Mouse (Mus musculus): ENCODE measurements around the gene Gtf2e1. TPM values are rescaled to one million over a fixed set of nuclear protein-coding genes. Genes with fewer than 3 reads are reported as not detected.

Gtf2e1 gene
- polyA plus RNA-seq, 1 experiment, result 12.1 TPM

GRCm38 (mm10) chr16:37579994-37580393 lies 40.4 kb upstream of the Gtf2e1 start, which contains the start of gene Hgd:
Gene Hgd, plus strand, starts transcription at chr16:37580153.
- TF ChIP-seq POLR2A (IDR thresholded peaks at IDR 0.05; ENCODE audit: borderline replicate concordance, insufficient read depth, low read length), result no peak
- WGBS, result 88% methylated on average over 4 of the region's 4 CpGs

GRCm38 (mm10) chr16:37579591-37579990 lies 40.0 kb upstream of the Gtf2e1 start:
- TF ChIP-seq CTCF (IDR thresholded peaks at IDR 0.05; ENCODE audit: borderline replicate concordance, insufficient read depth, low read depth, low read length) (no peak), POLR2A (IDR thresholded peaks at IDR 0.05; ENCODE audit: borderline replicate concordance, insufficient read depth, low read length) (no peak)
- no peak overlapping the region for H3K4me3 ChIP-seq (replicated peaks; ENCODE audit: insufficient read depth, low read depth, low read length)
- 92% methylated on average over 1 of the region's 1 CpGs for WGBS
- no peak for DNase-seq
- H3K27me3 ChIP-seq (ENCODE audit: control insufficient read depth, insufficient read depth, low read length), result no peaks in the 10 kb centered on the region
- peaks cover 11% of the 10 kb centered on the region for H3K4me1 ChIP-seq (ENCODE audit: control insufficient read depth, insufficient read depth, low read length)
- no peak overlapping the region for H3K27ac ChIP-seq (ENCODE audit: insufficient read depth, low read length)

More at GRCm38 (mm10) chr16:37579994-37580393, 40.4 kb upstream of the Gtf2e1 start, which contains the start of gene Hgd:
- peaks cover 11% of the 10 kb centered on the region for H3K4me1 ChIP-seq (ENCODE audit: control insufficient read depth, insufficient read depth, low read length)
- no peak for DNase-seq
- no peaks in the 10 kb centered on the region for H3K27me3 ChIP-seq (ENCODE audit: control insufficient read depth, insufficient read depth, low read length)
- H3K4me3 ChIP-seq (replicated peaks; ENCODE audit: insufficient read depth, low read depth, low read length), result no peak within 1 kb of the TSS
- no peak within 1 kb of the TSS for H3K27ac ChIP-seq (ENCODE audit: insufficient read depth, low read length)

GRCm38 (mm10) chr16:37575325-37575724 lies 35.7 kb upstream of the Gtf2e1 start:
- H3K4me3 ChIP-seq (replicated peaks; ENCODE audit: insufficient read depth, low read depth, low read length), result no peak overlapping the region
- TF ChIP-seq POLR2A (IDR thresholded peaks at IDR 0.05; ENCODE audit: borderline replicate concordance, insufficient read depth, low read length), result no peak
- no peak for TF ChIP-seq CTCF (IDR thresholded peaks at IDR 0.05; ENCODE audit: borderline replicate concordance, insufficient read depth, low read depth, low read length)
- 75% methylated on average over 3 of the region's 3 CpGs for WGBS
- H3K4me1 ChIP-seq (ENCODE audit: control insufficient read depth, insufficient read depth, low read length), result peaks cover 3% of the 10 kb centered on the region
- H3K27me3 ChIP-seq (ENCODE audit: control insufficient read depth, insufficient read depth, low read length), result no peaks in the 10 kb centered on the region
- DNase-seq, result no peak
- H3K27ac ChIP-seq (ENCODE audit: insufficient read depth, low read length), result no peak overlapping the region

DNA sequence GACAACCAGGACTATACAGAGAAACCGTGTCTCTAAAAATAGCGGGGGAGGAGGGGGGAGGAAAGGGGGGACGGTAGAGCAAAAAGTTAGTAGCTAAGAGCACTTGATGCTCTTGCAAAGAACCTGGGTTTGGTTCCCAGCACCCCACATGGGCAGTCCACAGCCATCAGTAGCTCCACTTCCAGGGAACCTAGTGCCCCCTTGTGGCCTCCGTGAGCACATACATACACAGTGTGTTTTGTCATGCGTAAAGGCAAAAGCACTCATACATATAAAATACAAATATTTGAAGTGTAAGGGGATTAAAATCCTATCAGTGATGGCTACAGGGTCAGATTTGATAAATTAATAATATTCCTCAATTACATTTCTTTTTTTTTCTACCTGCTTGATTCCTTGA lies 33.5 kb upstream of the Gtf2e1 start:
- H3K27ac ChIP-seq (ENCODE audit: insufficient read depth, low read length), result no peak overlapping the region
- peaks cover 3% of the 10 kb centered on the region; the same call in 1 of the 2 replicates for H3K4me1 ChIP-seq (ENCODE audit: control insufficient read depth, insufficient read depth, low read length)
- WGBS, result 94% methylated on average over 5 of the region's 5 CpGs
- H3K4me3 ChIP-seq (replicated peaks; ENCODE audit: insufficient read depth, low read depth, low read length), result no peak overlapping the region
- DNase-seq, result no peak
- no peaks in the 10 kb centered on the region for H3K27me3 ChIP-seq (ENCODE audit: control insufficient read depth, insufficient read depth, low read length)
- TF ChIP-seq CTCF (IDR thresholded peaks at IDR 0.05; ENCODE audit: borderline replicate concordance, insufficient read depth, low read depth, low read length) (0 out of 2 replicates have a peak, but pooled peaks have one; percentile 24), POLR2A (IDR thresholded peaks at IDR 0.05; ENCODE audit: borderline replicate concordance, insufficient read depth, low read length) (no peak)

DNA sequence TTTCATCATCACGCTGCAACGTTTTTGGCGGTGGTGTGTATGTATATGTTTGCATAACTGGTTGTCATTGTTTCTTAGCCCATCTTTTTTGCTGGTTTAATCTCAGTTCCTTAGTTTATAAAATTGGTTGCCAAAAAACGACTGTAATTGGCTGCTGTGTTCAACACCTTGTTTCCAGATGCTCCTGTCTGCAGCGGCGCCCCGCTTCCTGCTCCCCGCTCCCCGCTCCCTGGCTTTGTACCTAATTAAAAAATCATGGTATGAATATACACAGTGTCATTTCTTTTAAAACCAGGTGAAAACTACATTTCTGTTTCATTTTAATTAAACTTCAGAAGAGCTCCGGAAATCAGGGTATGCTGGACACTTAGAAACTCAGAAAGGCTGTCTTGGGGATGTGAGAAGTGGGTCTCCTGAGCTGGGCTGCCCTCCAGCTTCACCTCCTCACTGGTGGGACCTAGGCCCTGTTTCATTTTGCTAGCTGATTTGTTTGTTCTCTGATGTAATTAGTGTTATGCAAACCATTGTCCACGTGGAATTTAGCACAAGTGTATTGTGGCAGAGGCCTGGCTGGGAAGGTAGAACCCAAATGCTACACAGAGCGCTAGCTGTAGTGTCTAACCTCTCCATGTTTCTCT lies 32.6 kb upstream of the Gtf2e1 start:
- Histone ChIP-seq H3K4me1 (ENCODE audit: control insufficient read depth, insufficient read depth, low read length) (peaks cover 3% of the 10 kb centered on the region; the same call in 1 of the 2 replicates), H3K4me3 (replicated peaks; ENCODE audit: insufficient read depth, low read depth, low read length) (no peak overlapping the region), H3K27me3 (ENCODE audit: control insufficient read depth, insufficient read depth, low read length) (no peaks in the 10 kb centered on the region), H3K27ac (ENCODE audit: insufficient read depth, low read length) (no peak overlapping the region)
- 94% methylated on average over 12 of the region's 12 CpGs for WGBS
- no peak for DNase-seq
- TF ChIP-seq POLR2A (IDR thresholded peaks at IDR 0.05; ENCODE audit: borderline replicate concordance, insufficient read depth, low read length), result no peak
- no peak for TF ChIP-seq CTCF (IDR thresholded peaks at IDR 0.05; ENCODE audit: borderline replicate concordance, insufficient read depth, low read depth, low read length)

GRCm38 (mm10) chr16:37571554-37571953 lies 32.0 kb upstream of the Gtf2e1 start:
- Histone ChIP-seq H3K4me1 (ENCODE audit: control insufficient read depth, insufficient read depth, low read length) (peaks cover 2% of the 10 kb centered on the region; the same call in 1 of the 2 replicates), H3K27me3 (ENCODE audit: control insufficient read depth, insufficient read depth, low read length) (no peaks in the 10 kb centered on the region), H3K27ac (ENCODE audit: insufficient read depth, low read length) (no peak overlapping the region), H3K4me3 (replicated peaks; ENCODE audit: insufficient read depth, low read depth, low read length) (no peak overlapping the region)
- DNase-seq, result no peak
- TF ChIP-seq CTCF (IDR thresholded peaks at IDR 0.05; ENCODE audit: borderline replicate concordance, insufficient read depth, low read depth, low read length) (no peak), POLR2A (IDR thresholded peaks at IDR 0.05; ENCODE audit: borderline replicate concordance, insufficient read depth, low read length) (no peak)
- 91% methylated on average over 3 of the region's 3 CpGs for WGBS

GRCm38 (mm10) chr16:37567113-37568050 lies 27.8 kb upstream of the Gtf2e1 start:
- Histone ChIP-seq H3K4me1 (ENCODE audit: control insufficient read depth, insufficient read depth, low read length) (no peaks in the 10 kb centered on the region), H3K27ac (ENCODE audit: insufficient read depth, low read length) (no peak overlapping the region), H3K27me3 (ENCODE audit: control insufficient read depth, insufficient read depth, low read length) (no peaks in the 10 kb centered on the region), H3K4me3 (replicated peaks; ENCODE audit: insufficient read depth, low read depth, low read length) (no peak overlapping the region)
- TF ChIP-seq CTCF (IDR thresholded peaks at IDR 0.05; ENCODE audit: borderline replicate concordance, insufficient read depth, low read depth, low read length) (no peak), POLR2A (IDR thresholded peaks at IDR 0.05; ENCODE audit: borderline replicate concordance, insufficient read depth, low read length) (no peak)
- 94% methylated on average over 12 of the region's 12 CpGs for WGBS
- DNase-seq, result no peak
